Mouse (Mus musculus) heart, embryonic 14.5 days (tissue): Measurements from ENCODE around the gene Ppip5k2. TPM values are rescaled to one million over a fixed set of nuclear protein-coding genes. Genes with fewer than 3 reads are reported as not detected.

Experiments used
- ATAC-seq: fragments of 200-750 bp; cut with Nextera tagmentation; 2 replicates; pipeline ENCODE4 v1.8.0; 2017; ENCODE audit warnings: low read depth, moderate TSS enrichment; ENCODE audit not compliant: insufficient number of reproducible peaks, insufficient read depth, low FRiP score
- H3K27ac ChIP-seq, 2 experiments: fragments of 200-500 bp in 1 of 2; fragments of 300-500 bp in 1 of 2; sonication (generic) in 1 of 2; replicated peaks in 1 of 2; 2 replicates each; pipeline ENCODE4 v1.5.1; 2012 to 2014; ENCODE audit warnings: low read depth in 2 of 2, low read length in 2 of 2, control low read depth in 1 of 2, mild to moderate bottlenecking in 1 of 2, mixed read lengths in 1 of 2; ENCODE audit not compliant: control insufficient read depth in 1 of 2, insufficient read depth in 1 of 2
- H3K27me3 ChIP-seq: fragments of 300-500 bp; sonication (generic); 2 replicates; pipeline ENCODE4 v1.6.1; 2014; ENCODE audit warnings: mild to moderate bottlenecking, low read length, control low read depth; ENCODE audit not compliant: control insufficient read depth, insufficient read depth
- H3K36me3 ChIP-seq: fragments of 300-500 bp; sonication (generic); 2 replicates; pipeline ENCODE4 v1.6.1; 2014; ENCODE audit warnings: mild to moderate bottlenecking, control low read depth, low read length, mixed read lengths; ENCODE audit not compliant: control insufficient read depth, insufficient read depth
- H3K4me1 ChIP-seq, 2 experiments: fragments of 200-500 bp in 1 of 2; fragments of 300-500 bp in 1 of 2; sonication (generic) in 1 of 2; 2 replicates each; pipeline ENCODE4 v1.6.1; 2012 to 2014; ENCODE audit warnings: low read length in 2 of 2, control low read depth in 1 of 2, mixed read lengths in 1 of 2; ENCODE audit not compliant: control insufficient read depth in 2 of 2, insufficient read depth in 2 of 2
- H3K4me2 ChIP-seq: fragments of 300-500 bp; sonication (generic); 2 replicates; pipeline ENCODE4 v1.6.1; 2014; ENCODE audit warnings: mild to moderate bottlenecking, low read length
- H3K4me3 ChIP-seq, 2 experiments: fragments of 200-500 bp in 1 of 2; fragments of 300-500 bp in 1 of 2; sonication (generic) in 1 of 2; 2 replicates each; pipeline ENCODE4 v1.5.1; 2012 to 2014; ENCODE audit warnings: low read length in 2 of 2, mild to moderate bottlenecking in 2 of 2, control low read depth in 1 of 2, low read depth in 1 of 2, moderate library complexity in 1 of 2; ENCODE audit not compliant: control insufficient read depth in 1 of 2, insufficient read depth in 1 of 2
- H3K9ac ChIP-seq: fragments of 300-500 bp; sonication (generic); 2 replicates; pipeline ENCODE4 v1.6.1; 2014; ENCODE audit warnings: mild to moderate bottlenecking, low read length
- H3K9me3 ChIP-seq: fragments of 300-500 bp; sonication (generic); 2 replicates; pipeline ENCODE4 v1.6.1; 2016; ENCODE audit warnings: low read length, control low read depth; ENCODE audit not compliant: control insufficient read depth
- WGBS: fragments of 180-500 bp; shearing (Covaris S2); extraction: QIAGEN DNeasy Blood & Tissue Kit; methylation state at CpG from one replicate; pipeline ENCODE4 v1.1.7; 2014; 5-methylcytosine and 5-hydroxymethylcytosine counted together
- polyA plus RNA-seq: library from polyadenylated mRNA; unstranded; fragments of >200 nt; fragmentation: Nextera tagmentation; extraction: Ambion mirVana; gene quantifications from 2 replicates; pipeline ENCODE4 v1.2.1, GENCODE M21; 2014

Ppip5k2 gene
- polyA plus RNA-seq, 1 experiment from 2014 or later = 61.7 TPM

- H3K27me3 ChIP-seq = no peaks in the 10 kb centered on the region
- no peak overlapping the region for H3K4me3 ChIP-seq
- no peak overlapping the region for H3K9ac ChIP-seq
- H3K36me3 ChIP-seq = 0 out of 2 replicates have a peak, but pooled peaks cover 12% of the 10 kb centered on the region
- H3K9me3 ChIP-seq = no peaks in the 10 kb centered on the region
- H3K27ac ChIP-seq = peak overlapping the region in 1 of 2 experiments; percentile 33; a peak in 3 of 4 replicates
- 0 out of 4 replicates have a peak, but pooled peaks cover 0 to 3% of the 10 kb centered on the region in 2 experiments for H3K4me1 ChIP-seq
- H3K4me2 ChIP-seq = no peak overlapping the region
- 17% methylated on average over 3 of the region's 3 CpGs for WGBS
- ATAC-seq = peak; percentile 13; the same call in 1 of the 2 replicates
Measured at GRCm38 (mm10) chr1:97787674-97788073, 17.5 kb upstream of the Ppip5k2 start.

DNA sequence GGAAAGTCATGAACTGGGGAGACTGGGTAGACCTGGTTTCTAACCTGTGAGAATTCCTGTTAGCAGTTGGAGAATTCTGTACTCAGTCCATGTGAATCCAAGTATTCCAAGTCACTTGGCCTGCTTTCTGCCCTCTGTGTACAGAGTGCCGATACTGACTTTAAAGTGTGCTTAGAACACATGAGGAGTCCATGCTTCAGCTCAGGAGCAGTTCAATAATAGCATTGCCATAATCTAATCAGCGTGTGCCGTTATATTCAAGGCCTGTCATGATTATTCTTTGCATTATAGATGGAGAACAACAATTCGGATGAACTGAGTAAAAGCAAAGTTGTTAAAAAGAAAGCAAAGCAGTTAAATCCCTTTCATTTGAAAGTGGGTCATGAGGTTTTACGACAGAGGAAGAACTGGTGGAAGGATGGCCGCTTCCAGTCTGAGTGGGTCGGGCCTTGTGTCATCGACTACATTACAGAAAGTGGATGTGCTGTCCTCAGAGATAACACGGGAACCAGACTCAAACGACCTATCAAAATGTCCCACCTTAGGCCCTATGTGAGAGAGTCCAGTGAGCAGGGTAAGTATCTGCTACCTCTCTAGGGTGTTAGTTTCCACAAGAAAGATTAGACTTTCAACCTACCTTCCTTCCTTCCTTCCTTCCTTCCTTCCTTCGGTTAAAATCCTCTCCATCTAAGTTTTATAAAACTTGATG lies 15.6 kb upstream of the Ppip5k2 start:
- H3K4me2 ChIP-seq = no peak overlapping the region
- no peak overlapping the region for H3K4me3 ChIP-seq
- H3K36me3 ChIP-seq = 0 out of 2 replicates have a peak, but pooled peaks cover 12% of the 10 kb centered on the region
- 79% methylated on average over 11 of the region's 11 CpGs for WGBS
- no peaks in the 10 kb centered on the region for H3K27me3 ChIP-seq
- no peak overlapping the region for H3K27ac ChIP-seq
- H3K4me1 ChIP-seq = 0 out of 4 replicates have a peak, but pooled peaks cover 0 to 3% of the 10 kb centered on the region in 2 experiments
- no peak overlapping the region for H3K9ac ChIP-seq
- H3K9me3 ChIP-seq = no peaks in the 10 kb centered on the region
- no peak for ATAC-seq

DNA sequence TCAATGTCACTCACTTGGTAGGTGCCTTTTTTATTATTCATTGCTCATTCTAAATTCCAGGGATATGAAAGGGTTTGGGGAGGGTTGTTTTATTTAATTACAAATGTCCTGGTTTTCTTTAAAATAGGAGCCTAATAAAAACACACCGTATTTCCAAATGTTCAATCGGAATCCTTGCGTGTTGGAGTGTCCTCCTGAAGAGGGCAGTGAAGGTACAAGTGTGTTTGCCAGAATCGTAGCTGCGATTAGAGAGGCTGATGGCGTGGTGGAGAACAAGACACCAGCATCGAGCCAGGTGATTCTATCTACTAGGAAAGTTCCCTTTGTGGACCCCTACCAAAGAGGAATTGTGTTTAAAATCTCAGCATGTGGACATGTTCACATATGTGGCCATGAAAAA lies 14.7 kb upstream of the Ppip5k2 start:
- WGBS = 65% methylated on average over 7 of the region's 7 CpGs
- ATAC-seq = no peak

DNA sequence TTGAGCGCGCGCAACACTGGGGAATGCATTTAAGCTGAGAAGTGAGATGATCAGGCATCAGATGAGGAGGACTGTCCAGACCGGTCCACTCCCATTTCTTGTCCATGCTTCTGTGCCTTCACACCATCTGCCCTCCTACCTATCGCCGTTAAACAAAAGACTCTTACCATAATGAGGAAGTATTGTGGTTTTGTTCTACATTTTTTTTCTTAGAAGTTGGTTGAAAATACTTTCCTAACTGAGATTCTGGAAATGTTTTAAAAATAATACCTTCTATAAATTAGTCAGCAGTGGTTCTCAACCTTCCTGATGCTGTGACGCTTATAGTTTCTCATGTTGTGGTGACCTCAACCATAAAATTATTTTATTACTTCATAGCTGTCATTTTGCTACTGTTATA lies 11.5 kb upstream of the Ppip5k2 start:
- no peak for ATAC-seq
- no peak overlapping the region for H3K4me3 ChIP-seq
- H3K27ac ChIP-seq = no peak overlapping the region
- H3K4me1 ChIP-seq = no peaks in the 10 kb centered on the region
- H3K9ac ChIP-seq = no peak overlapping the region
- peaks cover 14% of the 10 kb centered on the region; the same call in 1 of the 2 replicates for H3K36me3 ChIP-seq
- 90% methylated on average over 7 of the region's 7 CpGs for WGBS
- H3K9me3 ChIP-seq = no peaks in the 10 kb centered on the region
- no peak overlapping the region for H3K4me2 ChIP-seq
- no peaks in the 10 kb centered on the region for H3K27me3 ChIP-seq

More for the DNA sequence above, 14.7 kb upstream of the Ppip5k2 start:
- Histone ChIP-seq H3K27ac (no peak overlapping the region), H3K4me3 (no peak overlapping the region), H3K9ac (no peak overlapping the region), H3K4me1 (0 out of 4 replicates have a peak, but pooled peaks cover 0 to 3% of the 10 kb centered on the region in 2 experiments), H3K27me3 (no peaks in the 10 kb centered on the region), H3K36me3 (0 out of 2 replicates have a peak, but pooled peaks cover 12% of the 10 kb centered on the region), H3K4me2 (no peak overlapping the region), H3K9me3 (no peaks in the 10 kb centered on the region)

DNA sequence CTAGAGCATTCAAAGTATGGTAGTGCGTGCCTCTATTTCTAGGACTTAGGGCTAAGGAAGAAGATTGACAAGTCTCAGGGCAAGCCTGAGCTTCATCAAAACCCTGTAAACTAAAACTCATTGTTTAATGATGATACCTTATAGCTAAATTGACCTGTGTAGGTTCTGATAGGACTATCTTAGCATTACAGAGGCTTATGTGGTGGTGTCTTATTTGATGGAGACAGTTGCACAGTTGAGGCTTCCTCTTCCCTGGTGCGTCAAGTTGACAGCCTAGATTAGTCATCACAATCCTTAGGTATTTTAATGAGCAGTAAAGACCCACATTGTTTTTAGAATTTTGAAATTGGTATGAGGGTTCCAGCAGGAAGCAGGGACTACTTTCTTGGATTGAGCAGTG lies 3.8 kb upstream of the Ppip5k2 start:
- no peak for ATAC-seq
- no peak overlapping the region for H3K27ac ChIP-seq
- H3K4me3 ChIP-seq = no peak overlapping the region
- H3K36me3 ChIP-seq = peaks cover 15% of the 10 kb centered on the region; the same call in 1 of the 2 replicates
- H3K9me3 ChIP-seq = no peaks in the 10 kb centered on the region
- H3K9ac ChIP-seq = no peak overlapping the region
- H3K4me2 ChIP-seq = no peak overlapping the region
- WGBS = 87% methylated on average over 2 of the region's 2 CpGs
- no peaks in the 10 kb centered on the region; a peak in 1 of 4 replicates for H3K4me1 ChIP-seq
- H3K27me3 ChIP-seq = no peaks in the 10 kb centered on the region

GRCm38 (mm10) chr1:97773362-97773761 lies 3.2 kb upstream of the Ppip5k2 start:
- no peaks in the 10 kb centered on the region; a peak in 1 of 4 replicates for H3K4me1 ChIP-seq
- no peak overlapping the region for H3K27ac ChIP-seq
- no peak for ATAC-seq
- no peaks in the 10 kb centered on the region for H3K27me3 ChIP-seq
- peaks cover 15% of the 10 kb centered on the region; the same call in 1 of the 2 replicates for H3K36me3 ChIP-seq
- H3K4me2 ChIP-seq = no peak overlapping the region
- H3K9ac ChIP-seq = no peak overlapping the region
- WGBS = 87% methylated on average over 6 of the region's 6 CpGs
- H3K9me3 ChIP-seq = no peaks in the 10 kb centered on the region
- no peak overlapping the region for H3K4me3 ChIP-seq

DNA sequence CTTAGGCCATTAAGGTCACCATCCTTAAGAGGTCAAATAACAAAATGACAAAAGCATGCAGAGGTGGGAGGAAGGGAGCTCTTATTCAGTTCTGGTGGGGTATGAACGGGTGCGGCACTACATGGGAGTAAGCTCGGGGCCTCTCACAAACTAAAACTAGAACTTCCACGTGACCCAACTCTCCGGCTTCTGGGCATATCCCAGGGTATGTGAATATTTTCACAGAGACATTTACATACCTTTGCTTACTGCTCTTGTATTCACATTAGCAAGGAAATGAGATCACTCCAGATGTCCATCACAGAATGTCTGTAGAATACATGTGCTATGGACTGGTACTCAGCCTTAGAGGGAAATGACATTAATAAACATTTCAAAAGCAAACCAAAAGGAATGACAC lies 1.5 kb upstream of the Ppip5k2 start:
- Histone ChIP-seq H3K4me2 (no peak overlapping the region), H3K9ac (no peak overlapping the region), H3K9me3 (no peaks in the 10 kb centered on the region), H3K4me3 (no peak overlapping the region), H3K4me1 (peaks cover 0 to 12% of the 10 kb centered on the region in 2 experiments; a peak in 3 of 4 replicates), H3K36me3 (peaks cover 12% of the 10 kb centered on the region; the same call in 1 of the 2 replicates), H3K27ac (no peak overlapping the region), H3K27me3 (no peaks in the 10 kb centered on the region)
- WGBS = 91% methylated on average over 5 of the region's 5 CpGs
- no peak for ATAC-seq
